Mouse (Mus musculus) heart, postnatal 36 days (tissue): ENCODE measurements around the gene Dnajb8. TPM values are rescaled to one million over a fixed set of nuclear protein-coding genes. Genes with fewer than 3 reads are reported as not detected.

Source experiments
- DNase-seq, 2 experiments: peaks; one replicate each; pipeline ENCODE4 v3.0.0; 2021 to 2022
- intact Hi-C: fragments of 180-260 bp; cut with DNase I; formaldehyde crosslinking; loops from one replicate; pipeline ENCODE4 v1.15.1; 2025
- total RNA-seq, 2 experiments: library from RNA; stranded (reverse); gene quantifications; 2 replicates each; pipeline ENCODE4 v1.2.3; 2021

The Dnajb8 gene
- total RNA-seq, 2 experiments from 2014 or later, result not detected

DNA sequence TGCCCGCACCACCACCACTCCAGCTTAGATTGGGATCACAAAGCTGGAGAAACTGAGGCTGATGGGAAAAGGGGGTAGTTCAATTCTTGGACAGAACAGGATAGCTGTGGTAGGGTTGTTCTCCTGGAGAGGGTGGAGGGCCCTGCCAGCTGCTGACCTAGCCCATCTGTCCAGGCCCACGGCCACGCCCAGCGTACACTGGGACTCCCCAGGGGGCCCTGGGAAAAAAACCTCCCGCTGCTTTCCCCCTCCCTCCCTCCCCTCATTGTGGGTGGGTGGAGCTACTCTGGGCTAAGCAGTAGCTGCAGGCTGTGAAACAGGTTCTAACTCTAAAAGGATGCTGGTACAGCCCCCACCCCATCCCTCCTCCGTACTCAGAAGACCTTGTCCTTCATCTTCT, 6.3 kb upstream of the Dnajb8 start:
- DNase-seq, result no peak
- intact Hi-C loops, result no loop called here

- intact Hi-C loops, result no loop called here
- DNase-seq, result no peak
These were observed 5.9 kb upstream of the Dnajb8 start for GRCm38 (mm10) chr6:88216199-88216598.

- intact Hi-C loops, result no loop called here
- DNase-seq, result no peak
These were observed 3.0 kb upstream of the Dnajb8 start for GRCm38 (mm10) chr6:88219094-88219493.

DNA sequence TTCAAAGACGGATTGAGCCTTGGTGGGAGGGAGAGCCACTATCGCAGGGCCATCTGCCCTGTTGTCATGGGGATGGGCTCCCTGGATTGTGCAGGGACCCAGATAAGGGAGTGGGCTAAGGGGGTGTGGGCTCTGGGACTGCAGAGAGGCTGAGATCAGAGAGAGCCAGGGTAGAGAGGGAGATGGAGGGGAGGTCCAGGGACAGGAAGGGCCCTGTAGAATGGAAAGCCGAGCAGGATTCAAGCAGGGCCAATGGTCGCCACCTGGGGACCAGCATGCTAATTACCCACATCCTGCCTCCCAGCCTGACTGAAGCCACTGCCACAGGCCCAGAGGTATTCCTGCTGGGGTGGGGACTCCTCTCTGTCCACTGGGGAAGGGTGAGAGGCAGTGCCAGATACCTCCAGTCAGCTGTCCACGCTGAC, 4.5 kb downstream of the Dnajb8 start:
- DNase-seq, result no peak
- intact Hi-C loops, result no loop called here

GRCm38 (mm10) chr6:88227537-88227936, 5.5 kb downstream of the Dnajb8 start:
- intact Hi-C loops, result no loop called here

DNA sequence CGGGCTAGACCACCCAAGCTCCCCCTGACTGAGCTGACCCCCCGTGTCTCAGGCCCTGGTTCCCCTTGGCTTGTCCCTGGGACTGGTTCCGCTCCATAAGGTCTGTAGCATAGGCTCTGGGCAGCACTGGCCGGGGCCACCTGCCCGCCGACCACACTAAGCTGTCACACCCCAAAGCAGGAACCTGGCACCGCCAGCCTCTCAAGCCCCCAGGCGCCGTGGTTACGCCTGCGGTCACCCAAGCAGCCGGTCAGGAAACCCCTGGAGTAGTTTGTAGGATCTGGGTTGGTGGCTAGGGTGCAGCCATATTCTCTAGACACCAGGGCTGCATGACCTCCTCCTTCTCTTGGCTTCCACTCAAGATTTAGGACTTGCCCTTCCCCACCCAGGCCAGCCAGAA, 7.2 kb downstream of the Dnajb8 start:
- no peak for DNase-seq
- intact Hi-C loops, result no loop called here

More at GRCm38 (mm10) chr6:88227537-88227936, 5.5 kb downstream of the Dnajb8 start:
- no peak for DNase-seq

GRCm38 (mm10) chr6:88231821-88232220, 9.8 kb downstream of the Dnajb8 start:
- intact Hi-C loops, result no loop called here
- DNase-seq, result no peak

- intact Hi-C loops, result no loop called here
These were observed 10.2 kb downstream of the Dnajb8 start for GRCm38 (mm10) chr6:88232221-88232620.

GRCm38 (mm10) chr6:88233996-88234395, 11.9 kb downstream of the Dnajb8 start:
- intact Hi-C loops, result no loop called here
- no peak for DNase-seq

More at GRCm38 (mm10) chr6:88232221-88232620, 10.2 kb downstream of the Dnajb8 start:
- DNase-seq, result no peak

- DNase-seq, result no peak
- intact Hi-C loops, result no loop called here
These were observed 13.4 kb downstream of the Dnajb8 start for GRCm38 (mm10) chr6:88235461-88235860.

DNA sequence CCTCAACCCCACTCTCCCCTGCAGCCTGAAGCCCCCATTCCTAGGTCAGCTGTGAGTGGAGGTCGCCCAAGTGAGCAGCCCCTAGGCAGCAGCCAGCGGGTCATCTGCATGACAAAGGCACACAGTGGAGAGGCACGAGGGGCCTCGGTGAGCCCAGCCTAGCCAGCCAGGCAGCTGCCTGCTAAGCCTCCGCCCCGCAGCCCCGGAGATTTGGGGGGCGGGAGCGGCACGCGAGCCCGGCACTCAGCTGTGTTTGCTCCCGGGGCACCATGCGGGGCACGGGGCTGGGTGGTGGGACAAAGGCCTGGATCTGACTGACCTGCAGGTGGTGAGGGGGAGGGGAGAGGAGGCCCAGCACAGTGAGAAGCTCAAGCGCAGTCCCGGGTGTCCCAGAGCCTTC, 13.9 kb downstream of the Dnajb8 start:
- intact Hi-C loops, result no loop called here
- DNase-seq, result no peak

DNA sequence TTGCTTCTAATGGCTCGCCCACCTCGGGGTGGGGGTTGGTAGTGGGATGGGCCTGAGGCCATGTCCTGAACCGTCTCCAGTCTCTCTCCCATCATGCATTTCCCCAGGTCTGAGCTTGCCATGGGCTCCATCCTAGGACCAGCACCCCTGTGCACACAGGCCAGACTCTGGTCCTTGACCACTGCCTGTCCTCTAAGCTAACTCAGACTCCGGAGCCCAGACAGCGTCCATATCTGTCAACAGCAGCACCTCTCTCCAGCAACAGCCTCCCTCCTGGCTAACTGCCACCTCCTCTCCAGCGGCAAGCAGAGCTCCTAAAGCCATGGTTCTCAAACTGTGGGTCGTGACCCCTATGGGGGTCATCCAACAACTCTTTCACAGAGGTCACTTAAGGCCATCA, 14.4 kb downstream of the Dnajb8 start:
- intact Hi-C loops, result no loop called here
- no peak for DNase-seq

DNA sequence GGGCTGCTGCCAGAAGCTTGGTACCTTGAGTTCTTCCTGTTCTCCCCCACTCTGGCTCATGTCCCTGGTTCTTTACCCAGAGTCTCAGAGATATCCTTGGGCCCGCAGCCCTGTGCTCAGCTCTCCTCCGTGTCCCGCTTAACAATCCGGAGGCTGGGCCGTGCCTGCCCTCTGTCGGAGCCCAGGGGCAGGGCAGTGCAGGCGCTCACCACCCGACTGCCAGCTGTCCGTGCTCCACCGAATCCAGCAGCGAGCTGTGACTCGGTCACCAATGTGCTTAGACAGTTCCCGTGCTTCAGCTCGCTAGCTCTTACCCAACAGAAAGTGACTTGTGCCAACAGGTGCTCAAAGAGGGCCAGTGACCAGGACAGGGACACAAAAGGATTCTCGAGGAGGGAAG, 20.5 kb downstream of the Dnajb8 start:
- intact Hi-C loops, result loop anchor here (1.0 to 5.0 kb wide), 4 partner anchors 53 to 190 kb away; no protein-coding TSS in a partner anchor
- DNase-seq, result peak; percentile 58 to 67

DNA sequence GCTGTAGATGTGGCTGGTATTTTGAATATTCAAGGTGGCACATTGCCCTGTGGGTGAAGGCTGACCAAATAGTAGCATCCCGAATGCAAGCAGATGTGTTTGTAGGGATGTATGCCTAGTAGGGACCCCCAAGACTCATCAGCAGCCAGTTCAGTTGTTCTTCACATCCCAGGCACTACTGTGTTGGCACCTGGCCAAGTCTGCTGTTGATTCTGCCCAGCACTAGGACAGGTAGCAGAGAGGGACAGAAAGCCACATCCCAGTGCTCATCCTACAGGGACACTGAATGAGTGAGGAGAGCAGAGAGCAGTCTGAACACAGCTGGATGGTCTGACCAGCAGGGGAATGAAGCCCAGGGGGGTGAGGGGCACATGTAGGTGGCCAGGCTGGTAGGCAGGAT, 27.2 kb downstream of the Dnajb8 start:
- no peak for DNase-seq
- intact Hi-C loops, result no loop called here

- intact Hi-C loops, result loop anchor here (5.0 kb wide), 1 partner anchor 161 kb away; no protein-coding TSS in a partner anchor
- DNase-seq, result no peak
These were observed 29.3 kb downstream of the Dnajb8 start for GRCm38 (mm10) chr6:88251396-88251795.

DNA sequence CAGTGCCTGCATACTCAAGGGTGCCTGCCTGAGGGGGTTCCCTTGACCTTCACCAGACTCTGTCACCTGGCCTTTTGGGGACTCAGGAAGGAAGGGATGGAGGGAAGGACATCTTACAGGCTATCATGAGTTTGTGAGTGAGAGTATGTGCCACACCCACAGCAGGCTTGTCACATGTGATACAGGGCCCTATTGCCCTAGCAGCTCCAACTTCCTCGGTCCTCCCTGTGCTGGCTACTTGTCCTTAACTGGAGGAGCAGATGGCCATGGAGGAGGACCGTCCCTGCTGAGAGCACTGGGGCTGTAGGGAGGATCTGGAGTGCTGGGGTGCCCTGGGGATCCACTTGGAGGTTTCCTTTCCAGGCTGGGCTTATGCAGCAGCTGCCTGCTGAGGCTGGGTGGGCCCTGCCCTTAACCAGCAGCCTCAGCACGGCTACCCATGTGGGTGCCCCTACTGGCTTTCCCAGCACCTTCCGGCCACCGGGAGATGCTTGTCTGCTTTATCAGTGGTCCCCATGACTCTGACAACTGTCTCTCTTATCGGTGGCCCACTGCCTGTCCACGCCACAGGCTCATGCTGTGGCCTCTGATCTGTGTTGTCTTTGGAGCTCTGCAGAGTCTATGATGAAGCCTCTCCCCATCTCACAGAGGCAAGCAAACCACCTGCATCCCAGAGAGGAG, 29.9 kb downstream of the Dnajb8 start:
- no peak for DNase-seq
- intact Hi-C loops, result loop anchor here (5.0 kb wide), 1 partner anchor 160 kb away; no protein-coding TSS in a partner anchor

DNA sequence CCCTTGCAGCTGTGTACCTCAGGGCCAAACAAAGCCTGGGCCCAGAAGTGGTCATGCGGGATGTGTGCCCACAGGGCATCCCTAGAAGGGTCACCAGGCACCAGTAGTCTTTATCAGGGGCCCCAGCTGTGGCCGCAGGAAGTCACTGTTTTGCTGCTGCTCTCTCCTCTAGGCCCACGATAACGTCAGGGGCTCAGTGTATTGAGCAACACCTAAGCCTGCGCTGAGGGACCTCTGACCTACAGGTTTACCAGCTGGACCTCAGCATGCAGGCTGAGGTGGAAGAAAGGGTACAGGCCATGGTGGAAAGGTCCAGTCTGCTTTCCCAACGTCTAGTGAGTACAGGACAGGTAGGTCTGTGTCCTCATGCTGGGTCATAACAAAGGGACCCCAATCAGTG, 32.0 kb downstream of the Dnajb8 start:
- intact Hi-C loops, result loop anchor here (5.0 kb wide), 1 partner anchor 158 kb away; no protein-coding TSS in a partner anchor

GRCm38 (mm10) chr6:88255435-88255834, 33.4 kb downstream of the Dnajb8 start:
- DNase-seq, result no peak
- intact Hi-C loops, result no loop called here

More for the DNA sequence above, 32.0 kb downstream of the Dnajb8 start:
- DNase-seq, result no peak

- intact Hi-C loops, result no loop called here
- no peak for DNase-seq
These were observed 37.6 kb downstream of the Dnajb8 start for GRCm38 (mm10) chr6:88259621-88260020.

GRCm38 (mm10) chr6:88260645-88261044, 38.6 kb downstream of the Dnajb8 start:
- no peak for DNase-seq
- intact Hi-C loops, result no loop called here

DNA sequence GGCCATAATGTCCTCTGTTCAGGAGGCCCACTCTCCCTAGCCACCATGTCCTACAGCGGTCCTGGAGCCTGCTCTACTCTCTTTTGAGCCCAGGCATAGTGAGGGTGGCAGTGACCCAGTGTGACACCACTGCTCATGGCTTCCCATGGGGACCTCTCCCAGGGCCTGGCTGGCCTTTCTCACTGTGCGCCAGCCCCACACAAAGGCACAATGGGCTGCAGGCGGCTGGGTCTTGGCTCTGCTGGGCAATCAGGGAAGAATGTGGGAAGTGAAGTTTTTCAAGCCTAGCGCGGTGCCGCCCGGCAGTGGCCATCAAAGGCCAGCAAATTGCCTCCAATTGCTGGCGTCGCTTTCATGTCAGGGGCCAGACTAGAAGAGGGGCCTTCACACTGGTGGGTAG, 40.1 kb downstream of the Dnajb8 start:
- no peak for DNase-seq
- intact Hi-C loops, result no loop called here

- DNase-seq, result no peak
- intact Hi-C loops, result no loop called here
These were observed 43.3 kb downstream of the Dnajb8 start for GRCm38 (mm10) chr6:88265355-88265754.

GRCm38 (mm10) chr6:88266055-88266454, 44.0 kb downstream of the Dnajb8 start:
- intact Hi-C loops, result no loop called here
- DNase-seq, result no peak
